8 mouse cellular contexts compared by ENCODE assay signal in genomic region chr8:117801443-117802298, GRCm38 (mm10). TPM values are rescaled to one million over a fixed set of nuclear protein-coding genes. Genes with fewer than 3 reads are reported as not detected.
A peak's percentile ranks its signal among the peaks of the same experiment; 100 is the strongest.
DNase-seq lines count a peak whose midpoint lies in the region; ATAC-seq lines count a peak whose summit lies in the region.

Gene Mphosph6, minus strand, starts transcription at chr8:117801943.

- ATAC-seq in megakaryocyte progenitor cell, adult 5-6 weeks (replicated peaks; ENCODE audit: poor library complexity), result peak; percentile 90

- peak; percentile 99 for DNase-seq in adipocyte (ENCODE audit: low spot score)
- DNase-seq in embryo, embryonic 10 days (ENCODE audit: low spot score), result peak; percentile 99
- DNase-seq in gastrocnemius, postnatal 10 days, result peak; percentile 99
- DNase-seq in induced T-regulatory cell, adult 2 months (ENCODE audit: low read depth), result peak; percentile 99
- peak; percentile 85 to 95 for DNase-seq in left cerebral cortex, adult 9 months (ENCODE audit: low spot score in 2 of 2)
- DNase-seq in right cerebral cortex, postnatal 14 days, result peak; percentile 99
- peak; percentile 88 to 94 for DNase-seq in urinary bladder, postnatal 36 days (ENCODE audit: low spot score in 2 of 2)

RNA-seq across cellular contexts. Expression of gene Mphosph6, which starts in this region (rescaled TPM):
- total RNA-seq in gastrocnemius, postnatal 10 days (2021), result 10 to 100 TPM; 13.6 to 17.5 TPM
- 67.2 and 69.9 TPM in 2 replicates for total RNA-seq in megakaryocyte progenitor cell, adult 5-6 weeks (2015)
- 46.5 and 47.4 TPM in 2 replicates for total RNA-seq in megakaryocyte progenitor cell, adult 5-6 weeks (2017)

Comparison
In these comparisons a context has a peak if more than half of its experiments do, and no peak if none do; other contexts are left out.
1. Peak in every context shown above with its lines: DNase-seq and ATAC-seq.